Mouse (Mus musculus) right cerebral cortex, adult 2 months (tissue): ENCODE data around the gene Pdcd1lg2.
"Not testable (repeated sequence)": the region's sequence is repeated elsewhere in the genome, so short reads cannot be mapped to it uniquely, and the experiment has no call there.

ENCODE experiments used
- DNase-seq, 2 experiments: peaks; one replicate each; pipeline ENCODE4 v3.0.0; 2021 to 2022; ENCODE audit warnings: low spot score in 2 of 2

Gene Pdcd1lg2

GRCm38 (mm10) chr19:29383368-29383767, 27.4 kb upstream of the Pdcd1lg2 start:
- no peak for DNase-seq

- no peak for DNase-seq
These were observed 26.3 kb upstream of the Pdcd1lg2 start for GRCm38 (mm10) chr19:29384412-29384811.

- DNase-seq, result no peak
These were observed 25.7 kb upstream of the Pdcd1lg2 start for GRCm38 (mm10) chr19:29384994-29385393.

- no peak for DNase-seq
These were observed 24.9 kb upstream of the Pdcd1lg2 start for GRCm38 (mm10) chr19:29385822-29386221.

- DNase-seq, result no peak
These were observed 21.9 kb upstream of the Pdcd1lg2 start for GRCm38 (mm10) chr19:29388818-29389217.

GRCm38 (mm10) chr19:29390483-29390882, 20.2 kb upstream of the Pdcd1lg2 start:
- DNase-seq, result no peak

GRCm38 (mm10) chr19:29391279-29391678, 19.4 kb upstream of the Pdcd1lg2 start:
- no peak for DNase-seq

GRCm38 (mm10) chr19:29393333-29393732, 17.4 kb upstream of the Pdcd1lg2 start:
- DNase-seq, result no peak

- DNase-seq, result no peak
These were observed 16.0 kb upstream of the Pdcd1lg2 start for GRCm38 (mm10) chr19:29394721-29395120.

GRCm38 (mm10) chr19:29396353-29396752, 14.4 kb upstream of the Pdcd1lg2 start:
- no peak for DNase-seq

- DNase-seq, result no peak
These were observed 10.9 kb upstream of the Pdcd1lg2 start for GRCm38 (mm10) chr19:29399786-29400185.

- DNase-seq, result no peak
These were observed 10.3 kb upstream of the Pdcd1lg2 start for GRCm38 (mm10) chr19:29400466-29400865.

GRCm38 (mm10) chr19:29402621-29403020, 8.1 kb upstream of the Pdcd1lg2 start:
- no peak for DNase-seq

GRCm38 (mm10) chr19:29403251-29403650, 7.5 kb upstream of the Pdcd1lg2 start:
- DNase-seq, result no peak

GRCm38 (mm10) chr19:29405388-29405787, 5.3 kb upstream of the Pdcd1lg2 start:
- DNase-seq, result no peak

GRCm38 (mm10) chr19:29406042-29407017, 4.4 kb upstream of the Pdcd1lg2 start:
- DNase-seq, result no peak

GRCm38 (mm10) chr19:29412476-29413420, 2.0 kb downstream of the Pdcd1lg2 start:
- peak in 1 of 2 experiments; percentile 26 for DNase-seq

GRCm38 (mm10) chr19:29414513-29414912, 3.8 kb downstream of the Pdcd1lg2 start:
- no peak for DNase-seq

- not testable (repeated sequence) for DNase-seq
These were observed 4.2 kb downstream of the Pdcd1lg2 start for GRCm38 (mm10) chr19:29414917-29415316.

GRCm38 (mm10) chr19:29416393-29416902, 5.7 kb downstream of the Pdcd1lg2 start:
- no peak for DNase-seq

- DNase-seq, result no peak
These were observed 6.5 kb downstream of the Pdcd1lg2 start for GRCm38 (mm10) chr19:29417188-29417587.

- no peak for DNase-seq
These were observed 7.2 kb downstream of the Pdcd1lg2 start for GRCm38 (mm10) chr19:29417894-29418293.
